Mouse (Mus musculus) cerebral cortex, adult 2 months (tissue): Measurements from ENCODE around the gene Fbf1.

ENCODE experiments used
- WGBS: fragments of 180-500 bp; shearing (Covaris S2); methylation state at CpG from one replicate; pipeline ENCODE4 v1.1.7; 2018; 5-methylcytosine and 5-hydroxymethylcytosine counted together

Gene Fbf1

DNA sequence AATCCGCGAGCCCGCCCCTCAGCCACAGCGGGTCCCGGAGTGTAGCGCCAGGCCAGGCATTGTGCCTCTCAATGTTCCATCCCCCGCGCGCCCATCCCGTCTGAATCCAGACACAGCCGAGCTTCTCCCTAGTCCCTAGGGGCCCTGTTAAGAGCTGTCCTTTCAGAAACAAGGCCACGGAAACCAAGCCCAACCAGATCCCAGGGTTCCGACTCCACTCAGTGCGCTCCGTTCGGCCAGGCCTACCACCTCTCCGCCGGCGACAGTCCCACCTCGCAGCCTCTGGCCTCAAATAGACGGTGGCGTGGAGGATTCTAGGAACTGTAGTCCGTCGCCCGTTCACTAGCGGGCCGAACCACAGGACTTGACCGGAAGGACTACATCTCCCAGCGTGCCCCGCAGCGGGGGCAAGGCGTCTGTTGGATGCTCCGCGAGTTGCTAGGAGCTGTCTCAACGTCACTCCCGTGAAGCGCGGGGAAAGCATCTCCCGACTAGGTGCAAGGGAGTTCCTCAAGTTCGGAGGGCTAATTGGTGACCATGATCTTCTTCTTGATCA lies at the start of gene Fbf1:
Fbf1 (minus strand) TSS at position 283 of the 556 bp plus-strand sequence.
- under 1% methylated on average over 40 of the region's 40 CpGs for WGBS

DNA sequence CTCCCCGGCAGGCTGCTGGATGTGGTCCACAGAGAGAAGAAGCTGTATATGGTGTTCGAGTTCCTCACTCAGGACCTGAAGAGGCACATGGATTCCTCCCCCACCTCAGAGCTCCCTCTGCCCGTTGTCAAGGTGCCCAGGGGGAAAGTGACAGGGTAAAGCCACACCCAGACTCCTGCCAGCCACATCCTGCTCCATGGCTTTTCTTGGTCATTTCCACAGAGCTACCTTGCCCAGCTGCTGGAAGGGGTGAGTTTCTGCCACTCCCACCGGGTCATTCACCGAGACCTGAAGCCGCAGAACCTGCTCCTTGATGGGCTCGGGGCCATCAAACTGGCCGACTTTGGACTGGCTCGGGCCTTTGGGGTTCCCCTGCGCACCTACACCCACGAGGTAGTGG lies 48.6 kb upstream of the Fbf1 start:
- 83% methylated on average over 11 of the region's 11 CpGs for WGBS

DNA sequence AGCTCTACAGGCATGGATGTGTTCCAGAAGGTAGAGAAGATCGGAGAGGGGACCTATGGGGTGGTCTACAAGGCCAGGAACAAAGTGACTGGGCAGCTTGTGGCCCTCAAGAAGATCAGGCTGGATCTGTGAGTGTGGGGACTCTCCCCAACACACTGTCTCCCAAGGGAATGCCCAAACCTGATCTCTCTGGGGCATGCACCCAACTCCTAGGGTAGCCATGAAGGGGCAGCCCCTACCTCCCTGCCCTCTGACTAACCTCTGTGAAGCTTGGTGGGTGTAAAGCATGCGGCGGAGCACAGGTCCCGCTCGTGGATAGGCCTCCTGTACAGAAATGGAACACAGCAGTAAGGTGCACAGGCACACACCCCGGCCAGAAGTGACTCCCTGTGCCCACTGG lies 48.0 kb upstream of the Fbf1 start:
- WGBS: 95% methylated on average over 6 of the region's 6 CpGs

DNA sequence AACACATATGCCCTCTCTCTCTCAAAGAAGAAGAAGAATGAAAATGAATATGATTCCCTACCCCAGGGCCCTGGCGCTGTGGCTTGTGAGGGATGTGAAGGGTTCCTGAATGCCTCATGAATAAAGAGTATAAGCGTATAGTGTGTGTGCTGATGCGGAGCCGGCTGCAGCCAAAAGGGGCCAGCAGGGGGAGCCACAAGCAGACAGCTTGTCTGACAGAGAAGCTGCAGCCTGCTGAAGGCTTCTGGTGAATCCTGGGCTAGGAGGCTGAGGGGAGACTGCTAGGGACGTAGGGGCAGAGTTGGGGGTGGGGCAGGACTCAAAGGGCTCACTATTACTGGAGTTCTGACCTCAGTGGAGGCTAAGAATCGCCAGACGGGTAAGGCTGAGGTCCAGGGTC lies 47.2 kb upstream of the Fbf1 start:
- WGBS: 88% methylated on average over 7 of the region's 7 CpGs

DNA sequence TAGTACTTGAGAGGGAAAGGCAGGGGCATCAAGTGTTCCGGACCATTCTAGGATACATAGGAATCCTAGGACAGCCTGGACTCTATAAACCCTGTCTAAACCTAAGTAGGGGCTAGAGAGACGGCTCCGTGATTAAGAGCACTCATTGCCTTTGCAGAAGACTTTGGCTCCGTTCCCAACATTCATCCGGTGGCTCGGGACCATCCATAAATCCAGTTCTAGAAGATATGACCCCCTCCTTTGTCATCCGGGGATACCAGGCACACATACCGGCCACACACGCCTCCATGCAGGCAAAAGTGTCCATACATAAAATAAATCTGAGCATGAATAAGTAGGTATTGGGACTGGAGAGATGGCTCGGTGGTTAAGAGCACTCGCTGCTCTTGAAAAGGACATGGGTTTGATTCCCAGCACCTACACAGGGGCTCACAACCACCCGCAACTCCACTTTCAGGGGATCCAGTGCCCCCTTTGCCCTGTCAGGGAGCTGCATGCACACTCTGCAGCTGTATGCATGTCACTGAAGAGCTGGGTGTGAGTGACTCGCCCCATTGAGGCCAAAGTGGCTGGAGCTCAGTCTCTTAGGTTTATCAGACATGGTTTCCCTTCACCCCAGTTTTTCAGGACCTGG lies 46.0 kb upstream of the Fbf1 start:
- 90% methylated on average over 13 of the region's 13 CpGs for WGBS

DNA sequence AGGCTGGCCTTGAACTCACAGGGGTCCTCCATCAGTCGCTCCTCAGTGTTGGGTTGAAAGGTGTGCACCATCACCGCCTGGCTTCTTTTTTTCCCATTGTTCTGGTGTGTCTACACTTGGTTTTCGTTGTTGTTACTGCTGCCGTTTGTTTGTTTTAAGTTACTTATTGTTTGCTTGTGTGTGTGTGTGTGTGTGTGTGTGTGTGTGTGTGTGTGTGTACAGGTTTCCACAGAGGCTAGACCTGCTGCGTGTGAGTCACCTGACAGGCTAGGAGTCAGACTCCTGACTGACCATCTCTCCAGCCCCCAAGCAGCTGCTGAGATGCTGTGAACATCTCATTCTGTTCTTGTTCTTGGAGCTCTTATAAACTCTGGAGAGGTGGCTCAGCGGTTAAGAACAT lies 44.9 kb upstream of the Fbf1 start:
- 90% methylated on average over 6 of the region's 6 CpGs for WGBS

DNA sequence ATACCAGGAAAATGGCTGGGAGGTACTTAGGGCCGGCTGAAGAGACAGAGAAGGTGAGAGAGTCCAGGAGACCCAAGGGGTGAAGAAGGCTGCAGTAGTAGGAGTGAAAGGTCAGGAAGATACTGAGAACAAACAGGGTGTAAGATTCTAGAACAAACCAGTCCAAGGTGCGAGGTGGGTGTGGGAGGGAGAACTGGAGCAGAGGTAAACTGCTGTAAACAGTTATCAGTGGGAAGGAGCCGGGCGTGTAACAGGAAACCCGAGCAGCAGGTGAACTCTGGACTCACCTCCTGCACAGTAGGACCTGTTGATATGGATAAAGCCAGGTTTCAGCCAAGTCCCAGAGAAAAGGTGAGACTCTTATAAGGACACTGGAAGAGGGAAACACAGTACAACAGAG lies 42.7 kb upstream of the Fbf1 start:
- 79% methylated on average over 5 of the region's 5 CpGs for WGBS

DNA sequence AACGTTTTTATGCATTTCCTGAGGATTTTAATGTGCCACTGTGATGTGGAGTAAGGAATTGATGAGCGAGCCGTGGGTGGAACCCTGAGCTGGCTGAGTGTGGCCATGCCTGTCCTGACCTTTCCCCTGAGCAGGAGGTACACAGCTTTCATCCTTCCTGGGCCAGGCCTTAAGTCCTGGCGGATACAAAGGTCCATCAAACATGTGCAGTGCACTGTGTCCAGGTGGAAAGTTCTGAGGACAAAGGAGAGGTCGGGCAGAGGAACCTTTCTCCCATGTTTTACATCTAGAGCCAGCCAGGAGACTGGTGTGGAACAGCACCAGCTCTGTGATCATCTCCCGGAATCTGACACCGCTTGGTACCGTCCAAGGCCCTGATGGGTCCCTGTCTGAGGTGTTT lies 41.3 kb upstream of the Fbf1 start:
- WGBS: 87% methylated on average over 8 of the region's 8 CpGs

DNA sequence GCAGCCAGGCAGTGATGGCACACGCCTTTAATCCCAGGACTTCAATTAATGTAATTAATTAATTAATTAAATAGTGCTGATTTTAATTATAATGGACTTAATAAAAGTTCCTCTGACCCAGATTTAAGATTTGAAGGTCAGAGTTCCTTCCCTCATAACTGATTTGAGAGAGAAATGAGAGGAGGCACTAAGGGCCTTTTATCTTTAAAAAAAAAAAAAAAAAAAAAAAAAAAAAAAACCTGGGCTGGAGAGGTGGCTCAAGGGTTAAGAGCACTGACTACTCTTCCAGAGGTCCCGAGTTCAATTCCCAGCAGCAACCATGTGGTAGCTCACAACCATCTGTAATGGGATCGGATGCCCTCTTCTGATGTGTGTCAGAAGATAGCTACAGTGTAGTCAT lies 40.7 kb upstream of the Fbf1 start:
- WGBS: 89% methylated on average over 3 of the region's 3 CpGs

DNA sequence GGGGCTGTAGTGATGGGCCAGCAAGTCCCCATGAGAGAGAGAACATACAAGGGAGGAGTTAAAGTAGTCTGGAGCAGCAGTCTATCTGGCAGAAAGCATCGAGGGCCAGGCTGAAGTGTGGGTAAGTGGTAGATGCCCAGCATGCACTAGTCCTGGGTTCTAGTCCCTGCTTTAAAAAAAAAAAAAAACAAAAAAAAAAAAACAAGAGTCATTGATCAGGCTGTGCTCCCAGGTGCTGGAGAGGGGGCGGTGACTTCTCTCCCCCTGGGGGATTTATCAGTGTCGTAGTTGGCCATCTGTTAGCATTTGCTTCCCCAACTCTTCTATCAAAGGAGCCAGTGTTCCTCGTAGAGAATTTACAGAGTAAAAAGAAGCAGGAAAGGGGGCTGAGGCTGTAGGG lies 38.7 kb upstream of the Fbf1 start:
- WGBS: 74% methylated on average over 4 of the region's 4 CpGs

DNA sequence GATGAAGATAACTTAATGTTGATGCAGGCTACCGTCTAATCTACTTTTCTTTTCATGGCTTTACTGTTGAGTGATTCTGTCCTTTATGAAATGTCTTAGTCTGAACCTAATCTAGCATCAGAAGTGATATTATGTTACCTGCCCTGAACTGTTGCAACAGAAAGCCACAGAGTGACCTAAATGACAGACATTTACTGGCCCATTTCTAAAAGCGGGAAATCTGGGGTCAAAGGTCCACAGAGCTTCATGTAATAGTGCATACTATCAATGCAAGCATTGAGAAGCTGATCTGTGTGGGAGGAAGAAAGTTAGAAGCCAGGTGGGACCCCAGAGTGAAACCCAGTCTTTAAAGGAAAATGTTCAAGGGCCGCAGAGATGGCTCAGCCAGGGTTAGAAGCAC lies 35.2 kb upstream of the Fbf1 start:
- WGBS: 97% methylated on average over 3 of the region's 3 CpGs

DNA sequence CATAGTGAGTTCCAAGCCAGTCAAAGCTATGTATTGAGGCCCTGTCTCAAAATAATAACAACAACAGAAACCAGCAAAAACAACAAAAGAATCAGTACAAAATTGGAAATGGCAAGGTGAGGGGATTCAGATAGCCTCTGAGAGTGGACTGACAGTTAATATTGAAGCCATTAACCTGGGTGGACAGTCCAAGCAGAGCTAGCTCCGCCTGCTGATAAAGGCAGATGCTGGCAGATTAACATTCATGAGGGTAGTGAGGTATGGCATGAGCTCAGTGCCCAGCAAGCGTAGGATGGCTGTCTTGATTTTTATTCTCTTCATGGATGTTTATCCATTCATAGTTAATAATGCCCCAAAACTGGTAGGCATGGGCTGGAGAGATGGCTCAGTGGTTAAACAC lies 33.2 kb upstream of the Fbf1 start:
- 96% methylated on average over 2 of the region's 2 CpGs for WGBS

DNA sequence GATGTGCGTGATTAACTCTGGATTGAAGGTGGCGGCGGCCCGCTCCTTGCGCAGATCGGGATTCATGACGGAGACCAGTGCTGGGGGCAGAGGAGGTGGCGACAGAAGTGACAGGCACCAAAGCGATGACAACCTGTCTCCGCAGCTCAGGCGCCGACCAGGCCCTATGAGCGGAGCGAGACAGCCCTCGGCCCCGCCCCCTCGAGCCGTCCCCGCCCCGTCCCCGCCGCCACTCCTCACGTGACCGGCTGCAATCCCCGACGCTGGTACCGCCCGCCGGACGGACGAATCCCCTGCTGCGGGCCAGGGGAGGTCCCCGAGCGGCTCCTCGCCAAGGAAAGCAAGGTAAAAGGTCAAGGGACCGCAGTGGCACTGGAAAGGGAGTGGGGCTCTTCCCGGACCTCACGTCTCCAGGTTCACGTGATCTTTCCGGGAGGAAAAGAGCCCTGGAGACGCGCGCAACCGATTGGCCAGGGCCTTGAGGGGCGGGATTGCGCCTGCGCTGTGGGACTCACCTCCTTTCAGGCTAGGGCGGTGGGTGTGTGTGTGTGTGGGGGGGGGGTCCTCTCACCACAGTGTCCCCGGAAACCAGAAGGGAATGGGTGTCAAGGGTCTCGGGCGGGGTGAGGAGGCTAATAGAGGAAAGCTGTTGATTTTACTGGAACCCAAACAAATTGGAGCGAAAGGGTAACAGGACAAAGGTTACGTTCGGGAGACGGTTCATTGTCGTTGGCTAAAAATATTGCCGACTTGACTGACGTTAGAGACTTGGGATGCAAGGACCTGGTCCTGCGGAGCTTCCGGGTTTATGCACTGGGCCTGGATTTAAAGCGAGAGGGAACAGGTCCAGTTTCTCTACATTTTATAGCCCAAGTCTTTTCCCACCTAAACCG lies 30.9 kb upstream of the Fbf1 start, which contains the start of the genes Ten1 and Acox1:
Ten1 (plus strand) TSS at position 217 of the 893 bp plus-strand sequence.
Acox1 (minus strand) TSS at position 407 of the 893 bp plus-strand sequence.
- WGBS: under 1% methylated on average over 62 of the region's 62 CpGs

DNA sequence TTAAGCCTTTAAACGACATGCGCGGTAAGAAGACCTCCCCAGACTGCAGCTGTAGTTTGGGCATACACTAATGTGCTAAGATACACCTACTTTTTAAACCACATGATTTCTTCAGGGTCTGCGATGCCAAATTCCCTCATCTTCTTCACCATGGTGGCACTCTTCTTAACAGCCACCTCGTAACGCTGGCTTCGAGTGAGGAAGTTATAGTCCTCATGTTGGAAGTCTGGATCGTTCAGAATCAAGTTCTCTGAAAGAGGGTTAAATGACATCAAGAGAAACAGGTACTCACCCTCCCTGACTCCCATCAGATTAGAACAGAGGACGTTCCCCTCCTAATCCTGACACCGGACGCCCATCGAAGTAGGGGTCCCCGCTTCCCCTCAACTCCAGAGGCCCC lies 30.2 kb upstream of the Fbf1 start:
- WGBS: 7% methylated on average over 13 of the region's 13 CpGs

DNA sequence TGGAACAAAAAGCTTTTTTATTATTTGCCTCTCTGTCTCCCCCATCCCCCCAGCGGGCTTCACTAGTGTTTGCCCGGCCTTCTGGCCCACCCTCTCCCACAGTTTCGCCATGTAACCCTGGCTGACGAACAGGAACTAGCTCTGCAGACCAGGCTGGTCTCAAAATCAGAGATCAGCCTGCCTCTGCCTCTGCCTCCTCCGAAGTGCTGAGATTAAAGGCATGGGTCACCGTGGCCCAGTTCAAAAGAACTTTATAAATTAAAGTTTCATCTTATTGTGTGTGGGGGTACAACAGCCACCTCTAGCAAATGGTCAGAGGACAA lies 29.6 kb upstream of the Fbf1 start:
- WGBS: 81% methylated on average over 6 of the region's 6 CpGs

DNA sequence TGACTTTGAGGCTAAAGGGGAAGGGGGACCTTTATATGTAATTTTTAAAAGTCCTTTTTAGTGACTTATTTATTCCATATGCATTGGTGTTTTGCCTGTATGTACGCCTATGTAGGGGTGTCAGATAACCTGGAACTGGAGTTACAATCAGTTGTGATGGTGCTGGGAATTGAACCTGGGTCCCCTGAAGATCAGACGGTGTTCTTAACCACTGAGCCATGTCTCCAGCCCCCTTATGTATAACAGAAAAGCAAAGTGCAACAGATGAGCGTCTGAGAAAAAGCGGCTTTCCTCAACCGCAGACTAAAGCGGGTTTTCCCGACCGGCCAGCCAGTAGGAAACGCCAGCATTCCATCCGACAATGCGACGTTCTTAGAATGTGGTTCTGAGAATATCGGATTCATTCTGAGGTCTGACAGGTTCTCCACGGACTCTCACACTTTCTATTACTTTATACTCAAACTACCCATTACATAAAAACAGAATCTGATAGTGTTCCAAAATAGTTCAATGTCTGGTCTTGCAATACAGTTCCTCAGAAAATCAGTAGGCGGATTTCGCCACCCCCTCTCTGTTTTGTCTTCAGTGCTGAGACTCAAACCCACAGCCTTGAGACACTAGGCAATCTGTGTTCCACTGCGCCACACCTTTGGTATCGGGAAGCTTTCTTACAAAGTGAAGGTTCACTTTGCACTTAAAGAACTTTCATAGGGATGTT lies 29.1 kb upstream of the Fbf1 start:
- 91% methylated on average over 18 of the region's 18 CpGs for WGBS

DNA sequence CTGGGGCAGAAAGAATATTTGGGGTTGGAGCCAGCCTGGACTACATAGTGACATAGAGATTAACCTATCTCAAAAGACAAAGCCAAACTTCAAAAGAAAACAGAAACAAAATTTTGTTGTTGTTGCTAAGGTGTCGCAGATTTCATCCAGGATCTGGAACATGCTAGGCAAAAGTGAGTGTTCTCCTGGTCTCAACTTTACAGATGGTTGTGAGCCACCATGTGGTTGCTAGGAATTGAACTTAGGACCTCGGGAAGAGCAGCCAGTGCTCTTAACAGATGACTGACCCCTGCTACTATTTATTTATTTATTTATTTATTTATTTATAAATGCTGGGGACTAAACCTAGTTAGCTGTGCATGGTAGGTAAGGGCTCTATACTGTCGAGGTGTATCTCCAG lies 28.4 kb upstream of the Fbf1 start:
- 81% methylated on average over 3 of the region's 3 CpGs for WGBS

DNA sequence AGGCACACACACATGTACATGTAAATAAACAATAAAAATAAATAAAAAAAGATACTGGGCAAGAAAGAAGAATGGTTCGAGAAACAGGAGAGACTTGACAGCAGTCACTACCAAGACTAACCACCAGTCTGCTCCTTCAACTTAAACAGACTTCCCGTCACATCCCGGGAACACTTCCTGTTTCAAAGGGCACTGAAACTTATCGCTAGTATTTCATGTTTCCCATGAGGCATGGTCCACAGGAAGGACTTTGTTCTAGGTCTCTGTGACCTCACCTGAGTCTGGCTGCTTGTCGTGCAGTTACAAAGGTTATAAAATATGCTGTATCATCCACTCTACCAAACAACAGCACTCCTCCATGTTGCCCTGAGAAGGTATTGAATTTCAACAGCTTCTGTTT lies 27.3 kb upstream of the Fbf1 start:
- 66% methylated on average over 5 of the region's 5 CpGs for WGBS

DNA sequence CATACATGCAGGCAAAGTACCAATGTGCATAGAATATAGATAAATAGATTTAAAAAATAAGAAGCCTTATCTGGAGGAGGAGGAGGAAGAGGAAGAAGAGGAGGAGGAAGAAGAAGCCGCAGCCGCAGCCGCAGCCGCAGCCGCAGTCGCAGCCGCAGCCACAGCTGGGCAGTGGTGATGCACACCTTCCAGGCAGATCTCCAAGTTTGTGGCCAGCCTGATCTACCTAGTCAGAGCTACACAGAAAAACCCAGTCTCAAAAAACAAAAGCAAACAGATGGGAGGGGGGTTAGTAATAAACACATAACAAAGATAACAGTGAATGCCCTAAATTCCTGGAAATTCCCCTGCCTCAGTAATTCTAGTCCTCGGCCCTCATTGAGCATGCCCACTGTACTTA lies 26.7 kb upstream of the Fbf1 start:
- whole genome bisulfite sequencing: 79% methylated on average over 8 of the region's 8 CpGs

DNA sequence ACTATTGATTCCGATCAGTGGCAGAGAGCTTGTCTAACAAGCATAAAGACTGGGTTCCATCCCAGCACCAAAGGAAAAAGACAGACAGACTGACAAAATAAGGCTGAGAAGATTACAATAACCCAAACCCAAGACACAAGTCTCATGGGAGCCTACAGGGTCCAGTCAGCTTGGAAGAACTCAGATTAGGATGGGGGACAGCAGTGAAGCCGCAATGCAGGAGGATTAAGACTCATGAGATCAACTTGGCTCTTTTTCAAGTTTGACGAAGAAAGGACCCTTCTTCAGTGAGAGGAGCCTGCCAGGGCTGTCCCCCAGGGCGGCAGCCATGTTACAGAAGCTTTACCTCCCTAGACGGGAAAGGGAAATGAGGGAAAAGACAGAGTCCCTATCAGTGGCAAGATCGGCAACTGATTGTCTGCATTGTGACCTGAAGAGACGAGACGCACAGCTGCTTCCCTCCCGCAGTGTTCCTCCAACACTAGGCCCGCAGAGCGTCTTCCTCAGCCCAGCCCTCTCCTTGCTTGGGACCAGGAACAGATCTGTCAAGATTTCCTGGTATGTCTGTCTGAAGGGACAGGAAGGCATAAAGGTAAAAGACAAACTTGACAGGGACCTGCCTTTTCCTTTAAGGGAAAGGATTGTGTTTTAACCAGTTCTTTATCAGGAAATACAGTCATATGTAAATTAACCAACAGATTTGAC lies 19.4 kb upstream of the Fbf1 start:
- 33% methylated on average over 11 of the region's 11 CpGs for WGBS

DNA sequence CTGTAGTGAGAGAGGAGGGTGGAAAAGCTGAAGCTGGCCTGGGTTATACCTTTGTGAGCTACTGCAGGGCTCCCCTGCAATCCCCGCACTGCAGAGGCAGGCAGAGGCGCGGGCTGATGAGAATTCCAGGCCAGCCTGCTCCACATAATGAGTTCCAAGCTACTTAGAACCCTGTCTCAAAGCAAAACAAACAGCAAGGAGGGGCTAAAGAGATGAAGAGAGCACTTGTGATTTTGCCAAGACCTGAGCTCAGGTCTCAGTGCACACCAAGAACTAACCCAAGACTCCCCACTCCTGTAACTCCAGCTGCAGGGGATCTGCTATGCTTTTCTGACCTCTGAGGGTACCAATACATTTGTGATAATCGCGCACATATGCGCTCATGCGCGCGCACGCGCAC lies 18.4 kb upstream of the Fbf1 start:
- WGBS: 76% methylated on average over 11 of the region's 11 CpGs

DNA sequence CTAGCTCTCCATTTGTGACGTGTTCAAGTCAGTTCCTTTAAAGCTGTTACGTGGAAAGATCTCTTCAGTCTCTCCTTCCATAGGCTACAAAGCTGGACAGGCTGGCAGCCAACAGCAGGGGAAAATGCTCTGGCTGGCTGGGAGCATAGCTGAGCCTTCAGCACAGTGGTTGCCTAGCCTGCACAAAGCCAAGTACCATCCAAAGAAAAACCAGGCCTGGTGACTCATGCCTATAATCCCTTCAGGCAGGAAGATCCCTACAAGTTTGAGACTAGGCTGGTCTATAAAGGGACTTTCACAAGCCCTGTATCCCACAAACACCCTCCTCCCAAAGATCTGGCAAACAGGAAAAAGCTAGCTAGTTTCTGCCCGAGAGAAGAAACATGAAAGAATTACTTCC lies 17.9 kb upstream of the Fbf1 start:
- WGBS: 28% methylated on average over 3 of the region's 3 CpGs
